Mouse (Mus musculus) layer of hippocampus, postnatal 25 days (tissue): Measurements from ENCODE around the gene Ulk4. TPM values are rescaled to one million over a fixed set of nuclear protein-coding genes. Genes with fewer than 3 reads are reported as not detected.
"Not testable (repeated sequence)": the region's sequence is repeated elsewhere in the genome, so short reads cannot be mapped to it uniquely, and the experiment has no call there.

ENCODE experiments used
- DNase-seq, 2 experiments: peaks; one replicate each; pipeline ENCODE4 v3.0.0; 2022; ENCODE audit warnings: mixed read lengths in 2 of 2, low spot score in 1 of 2; ENCODE audit errors: extremely low spot score in 1 of 2
- total RNA-seq, 2 experiments: library from RNA; stranded (reverse); gene quantifications; 2 replicates each; pipeline ENCODE4 v1.2.3; 2021

Ulk4 gene
- total RNA-seq, 2 experiments from 2014 or later, result 7.4 to 8.6 TPM

GRCm38 (mm10) chr9:121071461-121072126 lies 205.4 kb downstream of the Ulk4 start:
- DNase-seq, result no peak

- no peak for DNase-seq
Measured at GRCm38 (mm10) chr9:121071050-121071449, 205.9 kb downstream of the Ulk4 start.

- DNase-seq, result no peak
Measured at GRCm38 (mm10) chr9:121068115-121068514, 208.9 kb downstream of the Ulk4 start.

GRCm38 (mm10) chr9:121067043-121067442 lies 210.0 kb downstream of the Ulk4 start:
- DNase-seq, result no peak

GRCm38 (mm10) chr9:121065383-121065978 lies 211.5 kb downstream of the Ulk4 start:
- no peak for DNase-seq

GRCm38 (mm10) chr9:121064606-121065355 lies 212.2 kb downstream of the Ulk4 start:
- DNase-seq, result no peak

GRCm38 (mm10) chr9:121062671-121063070 lies 214.3 kb downstream of the Ulk4 start:
- no peak for DNase-seq

GRCm38 (mm10) chr9:121061820-121062623 lies 215.0 kb downstream of the Ulk4 start:
- DNase-seq, result no peak

- no peak for DNase-seq
Measured at GRCm38 (mm10) chr9:121060331-121060730, 216.7 kb downstream of the Ulk4 start.

- DNase-seq, result no peak
Measured at GRCm38 (mm10) chr9:121059286-121059685, 217.7 kb downstream of the Ulk4 start.

- no peak for DNase-seq
Measured at GRCm38 (mm10) chr9:121058538-121058937, 218.5 kb downstream of the Ulk4 start.

GRCm38 (mm10) chr9:121058116-121058515 lies 218.9 kb downstream of the Ulk4 start:
- DNase-seq, result no peak

- no peak for DNase-seq
Measured at GRCm38 (mm10) chr9:121057401-121057800, 219.6 kb downstream of the Ulk4 start.

GRCm38 (mm10) chr9:121056526-121056925 lies 220.5 kb downstream of the Ulk4 start:
- DNase-seq, result no peak

- DNase-seq, result no peak
Measured at GRCm38 (mm10) chr9:121056036-121056435, 221.0 kb downstream of the Ulk4 start.

GRCm38 (mm10) chr9:121045657-121046056 lies 231.3 kb downstream of the Ulk4 start:
- not testable (repeated sequence) for DNase-seq

GRCm38 (mm10) chr9:121044471-121045206 lies 232.4 kb downstream of the Ulk4 start:
- no peak for DNase-seq

- no peak for DNase-seq
Measured at GRCm38 (mm10) chr9:121043021-121043420, 234.0 kb downstream of the Ulk4 start.

GRCm38 (mm10) chr9:121038396-121038795 lies 238.6 kb downstream of the Ulk4 start:
- no peak for DNase-seq

- DNase-seq, result no peak
Measured at GRCm38 (mm10) chr9:121037975-121038374, 239.0 kb downstream of the Ulk4 start.
